Mouse (Mus musculus) heart, adult 11 months (tissue): Measurements from ENCODE around the gene Car14.
"Not testable (repeated sequence)": the region's sequence is repeated elsewhere in the genome, so short reads cannot be mapped to it uniquely, and the experiment has no call there.

Source experiments
- DNase-seq: peaks from one replicate; pipeline ENCODE4 v3.0.0; 2022

Gene Car14

GRCm38 (mm10) chr3:95889664-95890063, 14.8 kb downstream of the Car14 start:
- DNase-seq = no peak

GRCm38 (mm10) chr3:95887596-95887995, 16.9 kb downstream of the Car14 start:
- DNase-seq = no peak

- DNase-seq = no peak
Observed at GRCm38 (mm10) chr3:95884400-95884799, 20.1 kb downstream of the Car14 start.

- peak; percentile 98 for DNase-seq
Observed at GRCm38 (mm10) chr3:95882816-95883425, 21.6 kb downstream of the Car14 start.

GRCm38 (mm10) chr3:95881979-95882815, 22.3 kb downstream of the Car14 start, which contains the start of gene Ciart:
TSS of gene Ciart (minus strand) at chr3:95882251.
- peak; percentile 100 for DNase-seq

- no peak for DNase-seq
Observed at GRCm38 (mm10) chr3:95879063-95879462, 25.4 kb downstream of the Car14 start.

GRCm38 (mm10) chr3:95872048-95872447, 32.4 kb downstream of the Car14 start:
- no peak for DNase-seq

- DNase-seq = peak; percentile 99
Observed at GRCm38 (mm10) chr3:95871392-95871867, 33.1 kb downstream of the Car14 start, which contains the start of gene Mrps21. TSS of gene Mrps21 (minus strand) at chr3:95871519.

GRCm38 (mm10) chr3:95870976-95871375, 33.5 kb downstream of the Car14 start:
- no peak for DNase-seq

GRCm38 (mm10) chr3:95867408-95867807, 37.1 kb downstream of the Car14 start:
- DNase-seq = no peak

GRCm38 (mm10) chr3:95866071-95866470, 38.4 kb downstream of the Car14 start:
- DNase-seq = no peak

- DNase-seq = no peak
Observed at GRCm38 (mm10) chr3:95865571-95865970, 38.9 kb downstream of the Car14 start.

GRCm38 (mm10) chr3:95865050-95865449, 39.4 kb downstream of the Car14 start:
- peak; percentile 99 for DNase-seq

- DNase-seq = peak; percentile 93
Observed at GRCm38 (mm10) chr3:95863578-95863977, 40.9 kb downstream of the Car14 start.

GRCm38 (mm10) chr3:95861796-95862195, 42.7 kb downstream of the Car14 start:
- DNase-seq = peak; percentile 96

- DNase-seq = no peak
Observed at GRCm38 (mm10) chr3:95861216-95861615, 43.3 kb downstream of the Car14 start.

- DNase-seq = peak; percentile 87
Observed at GRCm38 (mm10) chr3:95860323-95860722, 44.2 kb downstream of the Car14 start.

- not testable (repeated sequence) for DNase-seq
Observed at GRCm38 (mm10) chr3:95858278-95858677, 46.2 kb downstream of the Car14 start.

- DNase-seq = not testable (repeated sequence)
Observed at GRCm38 (mm10) chr3:95857050-95857449, 47.4 kb downstream of the Car14 start.

GRCm38 (mm10) chr3:95856115-95856514, 48.4 kb downstream of the Car14 start:
- no peak for DNase-seq

GRCm38 (mm10) chr3:95855502-95856089, 48.9 kb downstream of the Car14 start, which contains the start of gene Prpf3:
TSS of gene Prpf3 (minus strand) at chr3:95855885.
- peak; percentile 100 for DNase-seq

- DNase-seq = peak; percentile 54
Observed at GRCm38 (mm10) chr3:95851317-95851716, 53.2 kb downstream of the Car14 start.

- DNase-seq = peak; percentile 68
Observed at GRCm38 (mm10) chr3:95850611-95851010, 53.9 kb downstream of the Car14 start.
